Mouse (Mus musculus) midbrain, embryonic 14.5 days (tissue): Measurements from ENCODE around the gene Rbm34. TPM values are rescaled to one million over a fixed set of nuclear protein-coding genes. Genes with fewer than 3 reads are reported as not detected.

Source experiments
- ATAC-seq: fragments of 200-750 bp; cut with Nextera tagmentation; 2 replicates; pipeline ENCODE4 v1.8.0; 2017; ENCODE audit warnings: moderate number of reproducible peaks, moderate library complexity; ENCODE audit not compliant: low FRiP score, low TSS enrichment
- DNase-seq: peaks from one replicate; pipeline ENCODE4 v3.0.0-alpha.2; 2015
- H3K27ac ChIP-seq: fragments of 300-500 bp; sonication (generic); replicated peaks from 2 replicates; pipeline ENCODE4 v1.5.1; 2014; ENCODE audit warnings: mild to moderate bottlenecking, low read depth, low read length, moderate library complexity
- H3K27me3 ChIP-seq: fragments of 300-500 bp; sonication (generic); 2 replicates; pipeline ENCODE4 v1.6.1; 2014; ENCODE audit warnings: low read length, control low read depth, mixed read lengths; ENCODE audit not compliant: control insufficient read depth, insufficient read depth
- H3K36me3 ChIP-seq: fragments of 300-500 bp; sonication (generic); 2 replicates; pipeline ENCODE4 v1.6.1; 2014; ENCODE audit warnings: low read length, control low read depth; ENCODE audit not compliant: control insufficient read depth, insufficient read depth
- H3K4me1 ChIP-seq: fragments of 300-500 bp; sonication (generic); 2 replicates; pipeline ENCODE4 v1.6.1; 2014; ENCODE audit warnings: mild to moderate bottlenecking, antibody characterized with exemption, low read length, control low read depth; ENCODE audit not compliant: control insufficient read depth, insufficient read depth
- H3K4me2 ChIP-seq: fragments of 300-500 bp; sonication (generic); 2 replicates; pipeline ENCODE4 v1.6.1; 2014; ENCODE audit warnings: mild to moderate bottlenecking, low read length, moderate library complexity
- H3K4me3 ChIP-seq: fragments of 300-500 bp; sonication (generic); replicated peaks from 2 replicates; pipeline ENCODE4 v1.5.1; 2014; ENCODE audit warnings: low read depth, low read length
- H3K9ac ChIP-seq: fragments of 300-500 bp; sonication (generic); replicated peaks from 2 replicates; pipeline ENCODE4 v1.6.1; 2014; ENCODE audit warnings: mild to moderate bottlenecking, low read length, moderate library complexity
- H3K9me3 ChIP-seq: fragments of 300-500 bp; sonication (generic); 2 replicates; pipeline ENCODE4 v1.6.1; 2016; ENCODE audit warnings: low read length, control low read depth, mixed read lengths; ENCODE audit not compliant: control insufficient read depth
- WGBS: fragments of 180-500 bp; shearing (Covaris S2); extraction: QIAGEN DNeasy Blood & Tissue Kit; methylation state at CpG from one replicate; pipeline ENCODE4 v1.1.7; 2014; 5-methylcytosine and 5-hydroxymethylcytosine counted together
- polyA plus RNA-seq: library from polyadenylated mRNA; unstranded; fragments of >200 nt; fragmentation: Nextera tagmentation; extraction: Ambion mirVana; gene quantifications from 2 replicates; pipeline ENCODE4 v1.2.1, GENCODE M21; 2014

The Rbm34 gene
- polyA plus RNA-seq: 25.5 and 28.1 TPM in 2 replicates

DNA sequence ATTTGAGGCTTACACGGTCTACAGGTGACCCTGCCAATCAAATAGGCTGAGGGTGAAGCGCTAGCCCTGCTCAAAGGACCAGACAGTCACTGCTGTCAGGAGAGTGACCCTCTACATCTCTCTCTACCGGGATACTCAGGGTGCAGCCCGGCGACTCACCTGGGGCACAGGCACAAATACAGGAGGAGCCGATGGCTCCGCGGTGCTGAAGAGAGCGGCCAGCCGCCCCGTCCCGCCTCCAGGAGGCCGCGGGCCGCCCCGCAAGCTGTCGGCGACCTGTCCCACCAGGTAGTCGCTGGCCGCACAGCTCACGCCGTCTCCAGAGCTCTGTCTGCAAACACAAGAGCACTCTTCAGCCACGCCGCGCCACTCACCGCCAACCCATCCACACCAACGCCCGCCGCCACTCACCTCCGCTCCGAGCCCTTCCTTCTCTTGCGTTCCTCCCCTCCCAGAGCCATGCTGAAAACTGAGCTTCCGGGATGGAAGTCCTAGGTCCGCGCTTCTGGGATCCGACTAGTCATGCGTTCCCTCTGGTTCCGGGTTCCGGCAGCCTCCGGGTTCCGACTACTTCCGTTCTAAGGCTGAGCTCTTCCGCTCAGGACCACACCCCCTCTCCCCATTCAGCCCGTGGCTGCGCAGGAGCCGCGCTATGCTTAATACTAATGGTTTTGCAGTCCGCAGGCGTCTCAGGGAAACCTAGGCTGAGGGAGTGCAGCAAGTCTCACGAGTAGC is at the start of gene Rbm34:
TSS of gene Rbm34 (minus strand) at position 493 of the 735 bp plus-strand sequence.
- DNase-seq: peak; percentile 97
- Histone ChIP-seq H3K27me3 (no peaks in the 10 kb centered on the region), H3K27ac (peak within 1 kb of the TSS; percentile 87), H3K36me3 (peaks cover 30% of the 10 kb centered on the region), H3K9ac (peak within 1 kb of the TSS; percentile 71), H3K4me1 (peaks cover 4% of the 10 kb centered on the region), H3K9me3 (no peaks in the 10 kb centered on the region), H3K4me2 (peak within 1 kb of the TSS; percentile 88), H3K4me3 (peak within 1 kb of the TSS; percentile 78)
- under 1% methylated on average over 50 of the region's 50 CpGs for WGBS
- ATAC-seq: peak; percentile 96

DNA sequence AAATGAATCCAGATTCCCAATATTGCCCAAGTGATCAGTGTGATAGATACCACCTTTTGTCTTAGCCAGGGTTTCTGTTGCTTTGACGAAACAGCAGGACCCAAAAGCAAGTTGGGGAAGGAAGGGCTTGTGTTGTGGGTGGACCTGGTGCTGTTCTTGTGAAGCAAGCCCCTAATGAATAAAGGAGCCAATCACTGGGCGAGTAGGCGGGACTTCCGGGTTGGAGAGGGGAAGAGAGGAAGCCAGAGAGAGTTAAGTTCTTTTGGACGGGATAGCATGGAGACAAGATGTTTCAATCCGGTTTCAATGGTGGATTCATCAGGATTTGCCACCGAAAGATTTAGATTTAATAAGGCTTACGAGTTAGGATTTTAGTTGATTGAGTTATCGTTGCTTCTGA is 40.8 kb upstream of the Rbm34 start:
- Histone ChIP-seq H3K4me1 (no peaks in the 10 kb centered on the region), H3K27me3 (no peaks in the 10 kb centered on the region), H3K9ac (no peak overlapping the region), H3K9me3 (no peaks in the 10 kb centered on the region), H3K36me3 (no peaks in the 10 kb centered on the region), H3K4me2 (no peak overlapping the region), H3K4me3 (no peak overlapping the region), H3K27ac (no peak overlapping the region)
- DNase-seq (no peak), ATAC-seq (no peak)
- WGBS: 54% methylated on average over 9 of the region's 9 CpGs

DNA sequence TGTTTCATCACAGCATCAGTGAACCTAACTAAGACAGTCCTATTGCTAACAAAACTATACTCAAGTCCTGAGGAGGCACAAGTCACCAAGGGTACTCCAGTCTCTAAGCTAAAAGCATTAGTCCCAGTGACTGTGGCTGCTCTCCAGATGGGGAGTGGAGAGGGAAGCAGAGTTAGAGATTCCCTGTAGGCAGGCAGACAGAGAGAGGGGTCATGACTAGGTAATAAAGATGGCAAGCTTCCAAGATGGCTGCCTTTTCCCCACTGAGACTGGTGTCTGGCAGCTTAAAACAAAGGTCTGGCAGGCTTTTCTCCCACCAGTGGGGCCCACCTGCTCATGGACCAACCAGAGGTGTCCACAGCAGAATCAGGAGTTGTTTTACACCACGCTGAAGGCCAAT is 23.6 kb upstream of the Rbm34 start:
- DNase-seq (no peak), ATAC-seq (no peak)
- 88% methylated on average over 1 of the region's 1 CpGs for WGBS
- H3K9ac ChIP-seq: no peak overlapping the region
- H3K36me3 ChIP-seq: no peaks in the 10 kb centered on the region
- no peak overlapping the region for H3K4me3 ChIP-seq
- H3K9me3 ChIP-seq: no peaks in the 10 kb centered on the region
- H3K27ac ChIP-seq: no peak overlapping the region
- no peaks in the 10 kb centered on the region for H3K4me1 ChIP-seq
- no peaks in the 10 kb centered on the region for H3K27me3 ChIP-seq
- H3K4me2 ChIP-seq: no peak overlapping the region

DNA sequence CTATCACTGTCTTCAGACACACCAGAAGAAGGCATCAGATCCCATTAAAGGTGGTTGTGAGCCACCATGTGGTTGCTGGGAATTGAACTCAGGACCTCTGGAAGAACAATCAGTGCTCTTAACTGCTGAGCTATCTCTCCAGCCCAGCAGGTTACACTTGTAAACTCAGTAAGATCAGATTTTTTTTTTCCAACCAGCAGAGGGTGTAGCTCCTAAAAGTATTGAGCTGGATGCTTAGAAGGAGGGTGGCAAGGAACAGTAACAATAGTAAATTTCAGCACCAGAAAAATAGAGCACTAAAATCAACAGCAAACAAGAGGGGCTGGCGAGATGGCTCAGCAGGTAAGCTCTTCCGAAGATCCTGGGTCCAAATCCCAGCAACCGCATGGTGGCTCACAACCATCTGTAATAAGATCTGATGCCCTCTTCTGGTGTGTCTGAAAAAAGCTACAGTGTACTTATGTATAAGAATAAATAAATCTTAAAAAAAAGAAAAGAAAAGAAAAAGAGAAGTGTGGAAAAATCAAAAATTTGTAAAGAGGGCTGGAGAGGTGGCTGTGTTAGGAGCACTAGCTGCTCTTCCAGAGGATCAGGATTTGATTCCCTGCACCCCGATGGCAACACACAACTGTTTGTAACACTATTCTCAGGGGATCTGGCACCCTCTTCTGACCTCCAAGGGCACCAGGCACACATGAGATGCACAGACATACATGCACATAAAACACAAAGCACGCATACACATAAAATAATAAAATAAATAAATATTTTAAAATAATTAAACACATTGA is 18.7 kb upstream of the Rbm34 start:
- Histone ChIP-seq H3K4me2 (no peak overlapping the region), H3K9me3 (no peaks in the 10 kb centered on the region), H3K36me3 (no peaks in the 10 kb centered on the region), H3K4me3 (no peak overlapping the region), H3K9ac (no peak overlapping the region), H3K27ac (no peak overlapping the region), H3K4me1 (no peaks in the 10 kb centered on the region), H3K27me3 (no peaks in the 10 kb centered on the region)
- 84% methylated on average over 5 of the region's 5 CpGs for WGBS
- no peak for ATAC-seq
- peak; percentile 68 for DNase-seq

DNA sequence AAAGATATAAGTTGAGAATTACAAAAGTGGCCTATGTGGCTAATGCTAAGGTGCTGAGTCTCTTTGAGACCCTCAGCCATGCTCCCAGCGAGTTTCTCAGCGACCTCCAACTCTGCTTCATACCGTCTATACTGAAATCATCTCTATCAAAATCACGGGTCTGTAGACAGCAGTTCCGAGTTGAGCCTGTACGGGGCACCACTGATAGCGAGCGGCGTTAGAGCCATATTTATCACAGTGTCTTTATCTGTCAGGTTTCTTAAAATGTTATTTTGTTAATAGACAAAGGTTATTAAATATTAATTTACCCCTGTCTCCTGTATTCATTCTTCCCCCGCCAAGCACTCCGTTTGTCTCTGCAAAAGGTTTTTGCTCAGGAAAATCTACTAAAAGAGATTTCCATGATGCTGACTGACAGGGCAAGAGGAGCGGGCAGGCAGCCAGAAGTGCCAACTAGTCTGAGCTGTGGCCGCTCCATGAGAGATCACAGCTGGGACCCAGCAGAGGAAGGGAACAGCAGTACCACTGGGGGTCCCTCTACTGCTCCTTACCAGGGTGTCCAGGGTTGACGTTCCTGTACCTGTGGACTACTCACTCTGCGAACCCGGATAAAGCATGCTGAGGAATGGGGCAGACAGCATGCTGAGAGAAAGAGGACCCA is 17.6 kb upstream of the Rbm34 start:
- Histone ChIP-seq H3K9ac (no peak overlapping the region), H3K27me3 (no peaks in the 10 kb centered on the region), H3K4me2 (no peak overlapping the region), H3K4me1 (no peaks in the 10 kb centered on the region), H3K9me3 (no peaks in the 10 kb centered on the region), H3K27ac (no peak overlapping the region), H3K4me3 (no peak overlapping the region), H3K36me3 (no peaks in the 10 kb centered on the region)
- DNase-seq (no peak), ATAC-seq (no peak)
- 59% methylated on average over 16 of the region's 16 CpGs for WGBS

DNA sequence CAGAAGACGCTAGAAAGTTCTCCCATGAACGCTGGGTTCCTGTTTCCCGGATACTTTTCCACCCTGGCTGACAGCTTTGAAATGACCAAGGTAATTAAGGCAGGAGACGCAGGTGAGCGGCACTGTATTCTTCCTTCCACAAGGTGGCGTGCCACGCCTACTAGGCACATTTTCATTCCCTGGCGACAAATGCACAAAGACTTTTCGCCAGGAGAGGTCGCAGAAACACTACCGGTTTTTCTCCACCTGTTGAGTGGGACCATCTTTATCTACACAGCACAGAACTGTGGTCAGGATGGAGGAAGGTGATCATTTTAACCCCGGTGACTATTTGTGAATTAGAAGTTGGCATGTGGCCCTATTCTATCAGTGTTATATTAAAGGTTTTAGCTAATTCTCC is 15.6 kb upstream of the Rbm34 start:
- 3% methylated on average over 12 of the region's 12 CpGs for WGBS
- Histone ChIP-seq H3K9ac (no peak overlapping the region), H3K4me1 (no peaks in the 10 kb centered on the region), H3K27me3 (no peaks in the 10 kb centered on the region), H3K4me2 (0 out of 2 replicates have a peak overlapping the region, but pooled peaks have one; percentile 25), H3K9me3 (no peaks in the 10 kb centered on the region), H3K27ac (no peak overlapping the region), H3K36me3 (no peaks in the 10 kb centered on the region), H3K4me3 (no peak overlapping the region)
- ATAC-seq (no peak), DNase-seq (peak; percentile 94)

DNA sequence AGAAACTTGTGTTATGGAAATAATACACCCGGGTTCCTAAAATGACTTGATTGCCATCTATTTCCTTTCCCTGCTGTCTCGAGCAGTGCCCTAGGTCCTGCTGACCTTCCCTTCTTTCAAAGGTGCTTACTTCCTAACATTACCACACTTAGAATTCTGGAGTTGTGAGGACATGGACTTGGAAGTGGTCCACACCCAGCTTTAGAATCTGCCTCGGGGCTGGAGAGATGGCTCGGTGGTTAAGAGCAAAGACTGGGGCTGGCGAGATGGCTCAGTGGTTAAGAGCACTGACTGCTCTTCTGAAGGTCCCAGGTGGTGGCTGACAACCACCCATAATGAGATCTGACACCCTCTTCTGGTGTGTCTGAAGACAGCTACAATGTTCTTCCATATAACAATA is 9.2 kb upstream of the Rbm34 start:
- no peak for DNase-seq
- H3K27ac ChIP-seq: no peak overlapping the region
- H3K36me3 ChIP-seq: no peaks in the 10 kb centered on the region
- H3K4me3 ChIP-seq: no peak overlapping the region
- no peaks in the 10 kb centered on the region for H3K4me1 ChIP-seq
- no peaks in the 10 kb centered on the region for H3K9me3 ChIP-seq
- H3K27me3 ChIP-seq: peaks cover 3% of the 10 kb centered on the region; the same call in 1 of the 2 replicates
- no peak overlapping the region for H3K4me2 ChIP-seq
- no peak overlapping the region for H3K9ac ChIP-seq
- 76% methylated on average over 5 of the region's 5 CpGs for WGBS
- ATAC-seq: no peak

DNA sequence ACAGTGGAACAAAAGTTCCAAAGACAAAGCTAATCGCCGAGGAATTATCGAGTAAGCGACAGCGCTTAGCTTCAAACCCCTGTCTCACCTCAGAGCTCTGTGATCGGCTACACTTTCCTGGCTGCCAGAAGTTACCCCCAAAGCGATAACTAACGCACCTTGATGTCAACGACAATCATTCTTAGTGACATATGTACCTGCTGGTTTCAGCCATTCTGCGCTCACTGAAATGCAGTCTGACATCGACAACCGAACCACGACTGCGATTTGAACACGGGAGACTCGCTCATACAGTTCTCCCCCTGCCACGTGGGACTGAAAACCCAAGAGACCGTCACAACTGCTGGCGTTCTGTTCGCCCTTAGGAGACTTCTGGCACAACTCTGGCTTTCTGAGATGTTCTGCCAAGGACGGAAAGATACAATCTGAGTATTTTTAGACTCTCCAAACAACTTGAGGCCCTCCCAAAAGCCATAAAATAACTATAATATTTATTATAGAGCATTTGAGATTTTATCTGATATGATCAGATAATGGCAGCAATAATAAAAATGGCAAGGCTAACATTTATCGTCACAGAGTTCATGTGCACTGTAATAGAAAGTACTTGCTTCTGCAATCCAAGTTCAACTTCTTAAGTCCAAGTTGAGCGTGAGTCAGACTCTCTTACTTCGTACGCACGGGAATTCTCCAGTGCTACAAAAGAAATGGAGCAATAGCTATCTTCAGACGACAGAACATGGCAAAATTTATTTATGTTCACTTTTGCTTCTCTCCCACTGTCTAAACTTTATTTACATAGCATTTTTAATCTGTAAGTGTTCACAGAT is 8.4 kb upstream of the Rbm34 start:
- no peak for DNase-seq

More for the DNA sequence above, 8.4 kb upstream of the Rbm34 start:
- Histone ChIP-seq H3K27ac (no peak overlapping the region), H3K36me3 (no peaks in the 10 kb centered on the region), H3K4me2 (peak overlapping the region; percentile 26; the same call in 1 of the 2 replicates), H3K9me3 (no peaks in the 10 kb centered on the region), H3K4me1 (no peaks in the 10 kb centered on the region), H3K9ac (no peak overlapping the region), H3K27me3 (peaks cover 3% of the 10 kb centered on the region; the same call in 1 of the 2 replicates), H3K4me3 (no peak overlapping the region)
- 28% methylated on average over 27 of the region's 27 CpGs for WGBS
- no peak for ATAC-seq
